ENCODE assay signal across 17 mouse cellular contexts in the genomic region with DNA sequence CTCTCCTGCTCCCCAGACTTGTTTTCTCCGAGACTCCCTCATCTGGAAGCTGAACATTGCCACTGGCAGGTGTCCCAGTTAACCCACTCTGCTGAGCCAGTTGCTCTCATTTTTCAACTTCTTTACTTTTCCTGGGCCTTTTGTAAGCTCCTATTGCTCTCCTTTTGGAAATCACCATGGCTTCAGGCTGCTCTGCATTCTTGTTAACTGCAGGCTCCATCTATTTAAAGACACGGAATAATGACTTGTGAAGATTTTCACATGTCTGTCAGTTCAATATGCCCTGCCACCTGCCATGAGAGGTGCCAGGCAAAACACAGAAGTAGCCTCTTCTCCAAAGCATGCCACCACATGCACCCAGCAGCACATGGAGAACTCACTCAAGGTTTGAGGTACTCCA.
DNase-seq lines count a peak whose midpoint lies in the region; ATAC-seq and TF ChIP-seq lines count a peak whose summit lies in the region.
"Had no signal": no experiment of that assay in that cellular context is flagged by ENCODE, and none has a peak within 500 bp of the region (broad histone marks: within the 10 kb centered on the region; RNA-seq: fewer than 3 reads in every experiment).

No protein-coding gene starts in this region.

- H3K4me3 ChIP-seq in forebrain, embryonic 15.5 days, result no peak overlapping the region
- H3K4me3 ChIP-seq in forebrain, embryonic 11.5 days (ENCODE audit: low read depth, low read length), result no peak overlapping the region
- H3K4me3 ChIP-seq: embryonic facial prominence, embryonic 12.5 days; hindbrain, embryonic 12.5 days; kidney, embryonic 15.5 days; liver, embryonic 12.5 days; lung, embryonic 15.5 days had no signal

- H3K27me3 ChIP-seq in forebrain, embryonic 15.5 days, result no peaks in the 10 kb centered on the region
- no peaks in the 10 kb centered on the region for H3K27me3 ChIP-seq in forebrain, embryonic 11.5 days (ENCODE audit: control insufficient read depth, insufficient read depth, low read length)
- H3K27me3 ChIP-seq: embryonic facial prominence, embryonic 12.5 days; hindbrain, embryonic 12.5 days; kidney, embryonic 15.5 days; liver, embryonic 12.5 days; lung, embryonic 15.5 days had no signal

- ATAC-seq in forebrain, embryonic 15.5 days (replicated peaks), result peak; percentile 89
- no peak for ATAC-seq in forebrain, embryonic 11.5 days (replicated peaks; ENCODE audit: low FRiP score)
- ATAC-seq: intestine, embryonic 16.5 days; liver, embryonic 12.5 days had no signal

- no peak overlapping the region for H3K9ac ChIP-seq in forebrain, embryonic 15.5 days (replicated peaks)
- no peak overlapping the region for H3K9ac ChIP-seq in forebrain, embryonic 11.5 days (ENCODE audit: low read length)
- H3K9ac ChIP-seq: embryonic facial prominence, embryonic 12.5 days; hindbrain, embryonic 12.5 days; kidney, embryonic 15.5 days; liver, embryonic 12.5 days; lung, embryonic 15.5 days had no signal

- H3K9me3 ChIP-seq in forebrain, embryonic 15.5 days, result peaks cover 15% of the 10 kb centered on the region
- peaks cover 12% of the 10 kb centered on the region for H3K9me3 ChIP-seq in forebrain, embryonic 11.5 days (ENCODE audit: control insufficient read depth, low read length)
- H3K9me3 ChIP-seq: kidney, embryonic 15.5 days; liver, embryonic 12.5 days; lung, embryonic 15.5 days had no signal

- H3K36me3 ChIP-seq in forebrain, embryonic 15.5 days, result no peaks in the 10 kb centered on the region
- no peaks in the 10 kb centered on the region for H3K36me3 ChIP-seq in forebrain, embryonic 11.5 days (ENCODE audit: control insufficient read depth, insufficient read depth, low read length)
- H3K36me3 ChIP-seq: embryonic facial prominence, embryonic 12.5 days; hindbrain, embryonic 12.5 days; kidney, embryonic 15.5 days; liver, embryonic 12.5 days; lung, embryonic 15.5 days had no signal

- no peak for TF ChIP-seq CTCF in brain, embryonic 14.5 days (IDR thresholded peaks at IDR 0.05; ENCODE audit: borderline replicate concordance, extremely low read depth, insufficient read depth, insufficient read length)

- 44% methylated on average over 2 of the region's 2 CpGs for WGBS in forebrain, embryonic 15.5 days
- WGBS in forebrain, embryonic 11.5 days, result 87% methylated on average over 2 of the region's 2 CpGs

- no peak overlapping the region for H3K4me2 ChIP-seq in forebrain, embryonic 15.5 days (replicated peaks)
- H3K4me2 ChIP-seq in forebrain, embryonic 11.5 days (ENCODE audit: low read depth, low read length, severe bottlenecking), result no peak overlapping the region
- H3K4me2 ChIP-seq: embryonic facial prominence, embryonic 12.5 days; hindbrain, embryonic 12.5 days; kidney, embryonic 15.5 days; liver, embryonic 12.5 days; lung, embryonic 15.5 days; midbrain, embryonic 11.5 days had no signal

- peaks cover 7% of the 10 kb centered on the region for H3K4me1 ChIP-seq in forebrain, embryonic 15.5 days
- no peaks in the 10 kb centered on the region for H3K4me1 ChIP-seq in forebrain, embryonic 11.5 days (replicated peaks; ENCODE audit: control insufficient read depth, insufficient read depth, low read length)
- H3K4me1 ChIP-seq: embryonic facial prominence, embryonic 12.5 days; hindbrain, embryonic 12.5 days; kidney, embryonic 15.5 days; liver, embryonic 12.5 days; lung, embryonic 15.5 days had no signal

- no peak for DNase-seq in forebrain, embryonic 11.5 days (ENCODE audit: low spot score)
- peak; percentile 6 to 9 for DNase-seq in layer of hippocampus, postnatal 14 days (ENCODE audit: low spot score in 2 of 2)
- DNase-seq in layer of hippocampus, postnatal 25 days (ENCODE audit: extremely low spot score in 1 of 2, low spot score in 1 of 2), result no peak
- peak; percentile 8 for DNase-seq in MN1 (ENCODE audit: low spot score)
- peak; percentile 75 for DNase-seq in brain, embryonic 14.5 days (ENCODE audit: low read depth)
- no peak for DNase-seq in thymus, postnatal 4 days
- DNase-seq: cerebellum, postnatal 36 days; gastrocnemius, postnatal 25 days had no signal

- no peak overlapping the region for H3K27ac ChIP-seq in forebrain, embryonic 15.5 days (replicated peaks)
- no peak overlapping the region for H3K27ac ChIP-seq in forebrain, embryonic 11.5 days (ENCODE audit: low read depth, low read length)
- H3K27ac ChIP-seq: embryonic facial prominence, embryonic 12.5 days; hindbrain, embryonic 12.5 days; kidney, embryonic 15.5 days; liver, embryonic 12.5 days; lung, embryonic 15.5 days; macrophage had no signal

- TF ChIP-seq POLR2A in brain, embryonic 14.5 days (IDR thresholded peaks at IDR 0.05; ENCODE audit: borderline replicate concordance, extremely low read depth, insufficient read depth, insufficient read length, poor library complexity, severe bottlenecking), result no peak

Comparison
In these comparisons a context has a peak if more than half of its experiments do, and no peak if none do; other contexts are left out.
1. DNase-seq: peak in layer of hippocampus, postnatal 14 days (2 of 2), MN1 (single experiment) and brain, embryonic 14.5 days (single experiment); none in forebrain, embryonic 11.5 days (single experiment), layer of hippocampus, postnatal 25 days (0 of 2) and thymus, postnatal 4 days (single experiment).